Mouse (Mus musculus): ENCODE measurements around the gene Rlf.

Gene Rlf

DNA sequence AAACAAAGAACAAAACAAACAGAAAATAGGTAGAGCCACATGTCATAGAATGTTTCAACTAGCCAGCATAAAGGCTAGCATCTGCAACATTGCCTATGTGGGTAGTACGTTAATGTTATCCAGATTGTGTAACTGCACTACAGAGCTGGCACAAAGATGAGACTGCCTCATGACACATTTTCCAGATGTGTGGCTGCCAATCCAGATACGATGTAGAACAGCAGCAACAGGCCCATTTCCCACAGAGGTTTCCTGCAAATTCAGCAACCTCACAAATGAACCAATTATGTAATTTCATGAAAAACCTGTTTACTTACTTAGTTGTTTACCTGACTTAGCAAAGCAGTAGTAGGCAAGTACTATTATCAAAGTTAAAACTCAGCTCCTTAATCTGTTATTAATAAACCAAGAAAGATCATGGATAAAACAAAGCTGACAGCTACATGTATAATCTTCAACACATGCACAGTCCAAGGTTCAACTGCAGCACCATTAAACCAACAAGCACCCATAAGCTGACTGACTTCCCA, 51.3 kb downstream of the Rlf start:
- no peak for DNase-seq

- DNase-seq = no peak
Measured at GRCm38 (mm10) chr4:121109126-121109525, 105.8 kb downstream of the Rlf start, which contains the start of gene Tmco2. Gene Tmco2 (minus strand): TSS chr4:121109226.

GRCm38 (mm10) chr4:121103304-121103703, 111.6 kb downstream of the Rlf start:
- no peak for DNase-seq

DNA sequence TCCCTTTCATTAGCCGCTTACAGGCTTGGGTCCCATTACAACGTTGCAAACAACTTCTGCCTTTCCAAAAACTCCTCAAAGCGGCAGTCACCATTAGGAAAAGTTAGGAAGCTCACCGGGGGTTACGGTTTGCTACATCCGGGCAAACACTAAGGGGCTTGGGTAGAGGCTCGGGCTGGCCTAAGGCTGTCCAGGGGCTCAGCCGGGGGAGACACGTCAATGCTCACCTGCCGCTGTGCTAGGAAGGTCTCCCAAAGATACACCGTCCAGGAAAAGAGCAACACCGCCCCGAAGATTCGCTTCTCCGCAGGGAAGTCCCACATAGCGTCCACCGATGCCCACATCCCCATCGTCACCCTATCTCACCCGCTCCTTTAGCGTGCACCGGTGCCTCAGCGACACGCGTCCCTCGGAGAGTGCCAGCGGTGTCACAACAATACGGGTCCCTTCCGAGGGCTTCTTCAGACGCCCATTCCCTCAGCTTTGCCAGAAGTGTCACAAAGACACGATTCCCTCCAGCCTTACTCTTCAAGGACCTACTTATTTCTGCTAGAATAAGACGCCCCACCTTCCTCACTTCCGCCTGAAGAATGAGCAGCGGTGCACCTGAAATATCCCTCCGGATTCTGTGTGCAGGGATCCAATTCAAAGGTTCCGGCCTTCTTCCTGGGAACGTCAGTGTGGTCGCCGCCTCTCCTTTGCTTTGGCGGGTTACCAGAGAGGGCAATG, 117.1 kb downstream of the Rlf start, which contains the start of gene Zmpste24:
TSS of gene Zmpste24 (minus strand) at position 592 of the 729 bp plus-strand sequence.
- peak; percentile 86 for DNase-seq

Data from lung, postnatal 14 days (tissue).